Mouse (Mus musculus) cortical plate, adult 2 months (tissue): Measurements from ENCODE around the gene Chid1.

Source experiments
- CTCF ChIP-seq: fragments of 200-500 bp; IDR thresholded peaks from 2 replicates; pipeline ENCODE4 v1.5.1; 2011; ENCODE audit warnings: mild to moderate bottlenecking, control low read depth, low read length; ENCODE audit not compliant: insufficient read depth; ENCODE audit errors: extremely low read depth
- POLR2A ChIP-seq: fragments of 200-500 bp; IDR thresholded peaks from 2 replicates; pipeline ENCODE4 v1.6.1; 2011; ENCODE audit warnings: mild to moderate bottlenecking, low read length, control low read depth; ENCODE audit not compliant: insufficient read depth; ENCODE audit errors: extremely low read depth

- TF ChIP-seq CTCF (no peak), POLR2A (no peak)
These were observed 16.6 kb downstream of the Chid1 start for GRCm38 (mm10) chr7:141523007-141523406.
